Mouse (Mus musculus) cerebellum, postnatal 25 days (tissue): ENCODE measurements around the gene Tma7.

ENCODE experiments used
- DNase-seq, 2 experiments: peaks; one replicate each; pipeline ENCODE4 v3.0.0; 2021; ENCODE audit warnings: mixed read lengths in 2 of 2

The Tma7 gene

GRCm38 (mm10) chr9:109082124-109082800 is at the start of gene Tma7, which contains the start of gene Ccdc51:
Gene Tma7, minus strand, starts transcription at chr9:109082587.
Gene Ccdc51, plus strand, starts transcription at chr9:109082493.
- DNase-seq: peak; percentile 86 to 89

- DNase-seq: no peak
Observed at GRCm38 (mm10) chr9:109130076-109130475, 47.7 kb upstream of the Tma7 start.

- peak in 1 of 2 experiments; percentile 36 for DNase-seq
Observed at GRCm38 (mm10) chr9:109128211-109128610, 45.8 kb upstream of the Tma7 start.

- DNase-seq: no peak
Observed at GRCm38 (mm10) chr9:109127076-109127475, 44.7 kb upstream of the Tma7 start.

GRCm38 (mm10) chr9:109125481-109125880 is 43.1 kb upstream of the Tma7 start:
- no peak for DNase-seq

GRCm38 (mm10) chr9:109125043-109125442 is 42.7 kb upstream of the Tma7 start:
- DNase-seq: no peak

GRCm38 (mm10) chr9:109124164-109124563 is 41.8 kb upstream of the Tma7 start:
- no peak for DNase-seq

GRCm38 (mm10) chr9:109123266-109123665 is 40.9 kb upstream of the Tma7 start:
- no peak for DNase-seq

- peak in 1 of 2 experiments; percentile 57 for DNase-seq
Observed at GRCm38 (mm10) chr9:109122553-109123085, 40.2 kb upstream of the Tma7 start.

- no peak for DNase-seq
Observed at GRCm38 (mm10) chr9:109120956-109121355, 38.6 kb upstream of the Tma7 start.

GRCm38 (mm10) chr9:109119571-109119970 is 37.2 kb upstream of the Tma7 start:
- no peak for DNase-seq

GRCm38 (mm10) chr9:109118106-109118505 is 35.7 kb upstream of the Tma7 start:
- peak in 1 of 2 experiments; percentile 3 for DNase-seq

GRCm38 (mm10) chr9:109116205-109116604 is 33.8 kb upstream of the Tma7 start:
- DNase-seq: no peak

- DNase-seq: no peak
Observed at GRCm38 (mm10) chr9:109114871-109115270, 32.5 kb upstream of the Tma7 start.

- DNase-seq: no peak
Observed at GRCm38 (mm10) chr9:109114276-109114675, 31.9 kb upstream of the Tma7 start.

- DNase-seq: no peak
Observed at GRCm38 (mm10) chr9:109113331-109113730, 30.9 kb upstream of the Tma7 start.

GRCm38 (mm10) chr9:109111591-109111990 is 29.2 kb upstream of the Tma7 start:
- no peak for DNase-seq

GRCm38 (mm10) chr9:109111101-109111500 is 28.7 kb upstream of the Tma7 start:
- no peak for DNase-seq

GRCm38 (mm10) chr9:109110240-109110639 is 27.9 kb upstream of the Tma7 start:
- DNase-seq: no peak

GRCm38 (mm10) chr9:109107341-109107740 is 25.0 kb upstream of the Tma7 start:
- no peak for DNase-seq

GRCm38 (mm10) chr9:109105648-109106047 is 23.3 kb upstream of the Tma7 start:
- no peak for DNase-seq

GRCm38 (mm10) chr9:109105011-109105410 is 22.6 kb upstream of the Tma7 start:
- DNase-seq: peak in 1 of 2 experiments; percentile 38

GRCm38 (mm10) chr9:109104083-109104482 is 21.7 kb upstream of the Tma7 start:
- DNase-seq: no peak

GRCm38 (mm10) chr9:109103250-109103649 is 20.9 kb upstream of the Tma7 start:
- DNase-seq: no peak

- no peak for DNase-seq
Observed at GRCm38 (mm10) chr9:109102541-109102940, 20.2 kb upstream of the Tma7 start.
